Mouse (Mus musculus) MEL (cell line): Measurements from ENCODE around the gene Ankrd44.

Experiments
- CTCF ChIP-seq, 3 experiments: IDR thresholded peaks in 2 of 3; conservative IDR thresholded peaks in 1 of 3; 2 replicates each; pipeline ENCODE4 v1.5.1; 2011 to 2012; ENCODE audit warnings: low read length in 3 of 3, low read depth in 2 of 3, mild to moderate bottlenecking in 2 of 3, improper control_type of control experiment in 1 of 3, inconsistent platforms in 1 of 3, mixed read lengths in 1 of 3, moderate library complexity in 1 of 3; ENCODE audit not compliant: control insufficient read depth in 1 of 3, insufficient read depth in 1 of 3, poor library complexity in 1 of 3, severe bottlenecking in 1 of 3
- E2F4 ChIP-seq: IDR thresholded peaks from 2 replicates; pipeline ENCODE4 v1.6.1; 2011; ENCODE audit warnings: low read depth, low read length, improper control_type of control experiment, borderline replicate concordance
- EP300 ChIP-seq, 2 experiments: IDR thresholded peaks; 2 replicates each; pipeline ENCODE4 v1.6.1; 2011; ENCODE audit warnings: improper control_type of control experiment in 2 of 2, low read length in 2 of 2, low read depth in 1 of 2, mild to moderate bottlenecking in 1 of 2
- MAX ChIP-seq: IDR thresholded peaks from 2 replicates; pipeline ENCODE4 v1.6.1; 2011; ENCODE audit warnings: low read length, improper control_type of control experiment
- MYC ChIP-seq: IDR thresholded peaks from 2 replicates; pipeline ENCODE4 v1.6.1; 2011; ENCODE audit warnings: low read depth, mild to moderate bottlenecking, low read length, improper control_type of control experiment, moderate library complexity
- POLR2A ChIP-seq, 2 experiments: IDR thresholded peaks; 2 replicates each; pipeline ENCODE4 v1.6.1; 2011 to 2012; ENCODE audit warnings: low read length in 2 of 2, mild to moderate bottlenecking in 2 of 2, control low read depth in 1 of 2, improper control_type of control experiment in 1 of 2, low read depth in 1 of 2, moderate library complexity in 1 of 2; ENCODE audit not compliant: control insufficient read depth in 1 of 2, insufficient read depth in 1 of 2, poor library complexity in 1 of 2
- RAD21 ChIP-seq: IDR thresholded peaks from 2 replicates; pipeline ENCODE4 v1.6.1; 2011; ENCODE audit warnings: mild to moderate bottlenecking, low read depth, low read length, improper control_type of control experiment
- TAL1 ChIP-seq: IDR thresholded peaks from 2 replicates; pipeline ENCODE4 v1.6.1; 2012; ENCODE audit warnings: mild to moderate bottlenecking, inconsistent platforms, low read length, moderate library complexity, mixed read lengths
- TBP ChIP-seq: IDR thresholded peaks from 2 replicates; pipeline ENCODE4 v1.8.0; 2011; ENCODE audit warnings: low read depth, low read length, improper control_type of control experiment

DNA sequence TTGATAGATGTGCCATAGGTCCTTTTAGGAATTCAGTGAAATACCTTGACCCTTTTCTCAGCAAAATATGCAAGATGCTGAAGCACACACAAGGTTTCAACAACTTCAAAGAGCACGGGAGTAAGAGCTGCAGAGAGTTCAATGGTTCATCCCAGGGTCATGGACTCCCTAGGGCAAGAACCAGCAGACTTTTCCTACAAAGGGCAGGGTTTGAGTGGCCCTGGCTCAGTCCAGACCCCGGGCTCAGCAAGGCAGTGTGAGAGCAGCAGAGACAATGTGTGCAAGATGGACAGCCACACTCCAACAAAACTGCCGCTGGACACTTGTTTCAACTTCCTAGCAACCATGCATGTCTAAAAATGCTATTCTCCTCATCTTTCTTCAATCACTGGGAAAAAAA lies 98.8 kb downstream of the Ankrd44 start:
- no peak for TF ChIP-seq CTCF (IDR thresholded peaks at IDR 0.05 in 2 of 3, conservative IDR thresholded peaks at IDR 0.05 in 1 of 3; ENCODE audit: control insufficient read depth in 1 of 3, insufficient read depth in 1 of 3, low read depth in 2 of 3, low read length in 3 of 3, poor library complexity in 1 of 3, severe bottlenecking in 1 of 3)
- TF ChIP-seq EP300 (IDR thresholded peaks at IDR 0.05; ENCODE audit: low read depth in 1 of 2, low read length in 2 of 2) = no peak
- no peak for TF ChIP-seq TAL1
- TF ChIP-seq RAD21 = no peak
- no peak for TF ChIP-seq TBP
- TF ChIP-seq E2F4 = no peak
- no peak for TF ChIP-seq POLR2A (IDR thresholded peaks at IDR 0.05; ENCODE audit: control insufficient read depth in 1 of 2, insufficient read depth in 1 of 2, low read depth in 1 of 2, low read length in 2 of 2, poor library complexity in 1 of 2)
- TF ChIP-seq MAX = no peak
- no peak for TF ChIP-seq MYC
